Mouse (Mus musculus): ENCODE measurements at regions not wholly inside any gene's neighbourhood (a gene's known extent, or its start where the extent isn't known, plus 50 kb on each side); places are given as distances from the start of the nearest gene placed in this dataset.

GRCm38 (mm10) chr13:48717036-48717435 lies 54.2 kb downstream of the Barx1 start:
- no peak for DNase-seq

- no peak for DNase-seq
Observed at GRCm38 (mm10) chr13:48717451-48717850, 54.7 kb downstream of the Barx1 start.

GRCm38 (mm10) chr13:48723676-48724075 lies 60.9 kb downstream of the Barx1 start:
- no peak for DNase-seq

- DNase-seq = no peak
Observed at GRCm38 (mm10) chr13:48726430-48726829, 63.6 kb downstream of the Barx1 start.

- DNase-seq = peak; percentile 20
Observed at GRCm38 (mm10) chr13:48731046-48731996, 68.5 kb downstream of the Barx1 start.

- peak; percentile 46 for DNase-seq
Observed at GRCm38 (mm10) chr13:48732168-48732841, 69.5 kb downstream of the Barx1 start.

GRCm38 (mm10) chr13:48734985-48735384 lies 72.2 kb downstream of the Barx1 start:
- no peak for DNase-seq

- DNase-seq = no peak
Observed at GRCm38 (mm10) chr13:48745566-48745965, 82.8 kb downstream of the Barx1 start.

GRCm38 (mm10) chr13:48746301-48746700 lies 83.5 kb downstream of the Barx1 start:
- DNase-seq = peak; percentile 22
